Mouse (Mus musculus) fibroblast of lung, adult 2 months (primary cell): ENCODE measurements at regions not wholly inside any gene's neighbourhood (a gene's known extent, or its start where the extent isn't known, plus 50 kb on each side); places are given as distances from the start of the nearest gene placed in this dataset.

Source experiments
- DNase-seq: peaks from one replicate; pipeline ENCODE4 v3.0.0-alpha.2; 2011; ENCODE audit warnings: low read depth

DNA sequence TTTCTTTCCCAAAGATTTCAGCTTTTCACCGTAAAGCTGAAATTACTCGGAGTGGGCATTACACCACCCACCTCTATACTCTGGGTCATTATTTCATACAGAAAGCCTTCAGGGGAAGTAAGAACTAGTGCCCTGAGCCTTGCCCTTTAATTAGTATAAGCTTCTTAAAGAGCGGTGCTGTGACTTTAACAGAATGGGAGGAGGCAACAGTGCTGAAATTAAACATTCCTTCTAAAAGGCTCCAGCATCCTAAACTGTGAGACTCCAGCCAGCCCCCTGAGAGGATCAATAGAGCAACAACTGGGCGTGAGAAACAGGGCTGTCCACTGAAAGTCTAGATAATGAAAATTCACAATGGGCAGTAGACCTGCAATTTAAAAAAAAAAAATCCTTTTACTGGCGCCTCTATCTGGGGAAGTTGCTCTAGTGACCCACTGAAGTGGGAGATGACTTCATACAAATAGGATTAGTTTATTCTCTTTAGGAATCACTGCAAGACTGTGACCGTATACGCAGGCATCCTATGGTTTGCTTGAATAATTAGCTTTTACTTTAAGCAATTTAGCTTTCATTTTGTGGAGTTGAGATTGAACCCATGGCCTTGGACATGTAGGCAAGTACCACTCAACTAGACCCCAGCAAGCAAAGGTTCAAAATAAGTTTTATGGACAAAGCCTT is 233.9 kb downstream of the Ube2cbp start:
- DNase-seq = no peak

- DNase-seq = no peak
Observed at GRCm38 (mm10) chr9:86231692-86232091, 233.1 kb downstream of the Ube2cbp start.

DNA sequence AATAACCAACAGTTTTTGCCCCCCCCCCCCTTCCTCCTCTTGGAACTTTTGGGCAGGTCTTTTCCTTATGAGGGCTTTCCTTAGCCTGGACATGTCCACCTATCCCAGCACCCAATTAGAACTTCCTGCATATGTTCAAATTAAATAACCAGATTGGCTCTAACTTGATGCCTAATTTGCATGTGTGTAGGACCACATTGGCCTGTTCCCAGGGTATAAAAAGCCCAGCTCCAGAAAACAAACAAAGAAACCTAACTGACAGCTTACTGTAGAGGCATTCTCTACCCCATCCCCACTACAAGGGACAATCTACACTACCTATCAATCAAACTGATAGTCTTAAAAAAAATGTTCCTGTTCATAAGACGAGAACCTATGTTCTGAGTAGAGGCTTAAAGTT is 232.6 kb downstream of the Ube2cbp start:
- DNase-seq = no peak

DNA sequence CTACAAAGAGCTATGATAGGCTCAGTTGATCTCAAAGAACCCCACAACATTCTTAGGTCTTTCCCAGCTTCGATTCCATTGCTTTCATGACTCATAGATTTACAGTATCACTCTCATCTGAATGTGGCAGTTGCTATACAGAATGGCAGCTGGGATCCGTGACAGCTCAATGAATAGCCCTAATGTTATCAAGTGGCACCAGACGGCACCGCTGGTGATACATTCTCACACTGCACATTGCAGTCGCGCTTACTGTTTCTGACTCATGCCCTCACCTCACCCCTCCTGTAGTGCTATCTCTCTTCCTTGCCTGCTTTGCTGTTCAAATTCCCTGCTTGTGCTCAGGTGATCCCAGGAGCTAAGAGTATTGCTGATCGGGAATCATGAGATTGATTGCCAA is 231.0 kb downstream of the Ube2cbp start:
- no peak for DNase-seq

GRCm38 (mm10) chr9:86238691-86239090 is 226.1 kb downstream of the Ube2cbp start:
- DNase-seq = no peak

DNA sequence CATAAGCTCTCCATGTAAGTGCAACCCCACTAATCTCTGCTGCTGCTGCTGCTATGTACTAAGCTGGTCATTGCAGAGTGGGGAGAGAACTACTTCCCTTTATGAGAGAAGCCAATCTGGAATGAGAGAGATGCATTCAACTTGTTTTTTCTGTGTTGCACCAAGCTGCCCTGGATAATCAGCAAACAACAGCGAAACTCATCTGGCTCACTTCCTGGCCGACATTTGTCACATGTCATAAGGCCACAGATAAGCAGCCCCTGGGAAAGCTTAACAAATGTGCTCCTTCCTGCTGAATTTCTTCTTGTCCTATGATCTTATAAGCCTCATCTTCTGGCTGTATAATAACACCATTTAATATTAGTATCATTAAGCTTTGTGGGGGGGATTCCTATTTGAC is 224.5 kb downstream of the Ube2cbp start:
- DNase-seq = no peak

DNA sequence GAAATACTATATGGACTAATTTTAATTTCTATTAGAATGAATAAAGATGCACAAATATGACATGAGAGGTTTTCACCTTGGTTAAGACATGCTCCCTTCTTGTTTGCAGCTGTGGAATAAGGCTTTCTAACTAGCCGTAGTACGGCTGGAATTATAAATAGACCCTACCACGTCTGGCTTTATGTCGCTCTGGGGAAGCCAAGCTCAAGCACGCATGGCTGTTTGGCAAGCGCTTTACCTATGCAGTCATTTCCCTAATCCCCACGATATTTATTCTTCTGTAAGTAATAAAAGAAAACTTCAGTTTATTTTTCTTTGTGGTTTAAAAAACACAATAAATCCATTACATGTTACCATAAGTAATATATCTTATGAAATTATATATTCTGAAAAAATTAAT is 223.9 kb downstream of the Ube2cbp start:
- DNase-seq = no peak

DNA sequence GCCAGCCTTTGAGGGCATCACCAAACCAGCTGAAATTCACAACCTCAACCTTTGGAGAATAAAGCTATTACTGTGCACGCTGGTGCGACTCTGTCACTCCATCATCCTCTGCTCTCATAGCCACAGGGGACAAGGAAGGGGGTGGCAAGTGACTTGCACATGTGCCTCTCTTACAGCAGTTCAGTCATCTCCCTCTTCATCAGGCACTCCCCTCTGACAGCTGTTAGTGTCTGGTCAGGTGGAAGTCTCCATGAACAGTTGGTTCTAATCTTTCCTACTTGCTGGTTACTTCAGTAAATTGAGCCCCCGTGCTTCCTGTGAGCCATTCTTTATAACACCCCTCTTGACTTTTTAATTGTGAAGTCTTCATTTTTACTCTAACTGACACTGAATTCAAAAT is 214.6 kb downstream of the Ube2cbp start:
- DNase-seq = no peak

DNA sequence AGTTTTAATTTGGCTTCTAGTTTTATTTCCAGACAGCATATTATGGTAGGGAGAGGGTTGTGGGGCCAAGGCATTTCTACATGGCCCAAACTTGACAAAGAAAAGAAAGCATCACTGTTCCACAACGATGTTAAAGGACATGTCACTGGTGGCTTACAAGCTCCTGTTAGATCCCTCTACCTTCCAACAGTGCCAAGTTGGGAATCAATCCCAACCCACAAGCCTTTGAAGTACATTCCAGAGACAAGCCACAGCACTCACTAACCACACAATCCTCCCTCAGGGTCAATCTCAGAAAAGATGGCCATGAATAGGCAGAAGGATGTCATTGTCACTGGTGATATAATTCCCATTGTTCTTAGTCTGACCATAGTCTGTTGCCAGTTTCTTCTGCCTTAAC is 213.4 kb downstream of the Ube2cbp start:
- no peak for DNase-seq
